Mouse (Mus musculus) embryo, embryonic 9.5 days (tissue): ENCODE data around the gene Snupn.
"Not testable (repeated sequence)": the region's sequence is repeated elsewhere in the genome, so short reads cannot be mapped to it uniquely, and the experiment has no call there.

Experiments used
- DNase-seq: peaks from one replicate; pipeline ENCODE4 v3.0.0-alpha.2; 2017; ENCODE audit errors: extremely low spot score

Gene Snupn

GRCm38 (mm10) chr9:56930556-56930955, 20.1 kb upstream of the Snupn start:
- DNase-seq: no peak

DNA sequence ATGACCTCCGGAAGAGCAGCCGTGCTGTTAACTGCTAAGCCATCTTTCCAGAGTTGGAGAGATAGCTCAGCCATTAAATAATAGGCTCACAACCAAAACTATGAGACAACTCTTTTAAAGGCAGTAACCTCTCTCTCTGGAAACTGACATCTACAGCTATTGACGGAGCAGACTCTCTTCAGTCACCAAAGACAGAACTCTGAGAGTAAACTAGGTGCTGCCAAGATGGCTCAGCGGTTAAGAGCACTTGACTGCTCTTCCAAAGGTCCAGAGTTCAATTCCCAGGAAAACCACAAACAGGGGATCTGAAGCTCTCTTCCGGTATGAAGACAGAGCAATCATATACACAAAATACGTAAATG, 13.8 kb upstream of the Snupn start:
- no peak for DNase-seq

DNA sequence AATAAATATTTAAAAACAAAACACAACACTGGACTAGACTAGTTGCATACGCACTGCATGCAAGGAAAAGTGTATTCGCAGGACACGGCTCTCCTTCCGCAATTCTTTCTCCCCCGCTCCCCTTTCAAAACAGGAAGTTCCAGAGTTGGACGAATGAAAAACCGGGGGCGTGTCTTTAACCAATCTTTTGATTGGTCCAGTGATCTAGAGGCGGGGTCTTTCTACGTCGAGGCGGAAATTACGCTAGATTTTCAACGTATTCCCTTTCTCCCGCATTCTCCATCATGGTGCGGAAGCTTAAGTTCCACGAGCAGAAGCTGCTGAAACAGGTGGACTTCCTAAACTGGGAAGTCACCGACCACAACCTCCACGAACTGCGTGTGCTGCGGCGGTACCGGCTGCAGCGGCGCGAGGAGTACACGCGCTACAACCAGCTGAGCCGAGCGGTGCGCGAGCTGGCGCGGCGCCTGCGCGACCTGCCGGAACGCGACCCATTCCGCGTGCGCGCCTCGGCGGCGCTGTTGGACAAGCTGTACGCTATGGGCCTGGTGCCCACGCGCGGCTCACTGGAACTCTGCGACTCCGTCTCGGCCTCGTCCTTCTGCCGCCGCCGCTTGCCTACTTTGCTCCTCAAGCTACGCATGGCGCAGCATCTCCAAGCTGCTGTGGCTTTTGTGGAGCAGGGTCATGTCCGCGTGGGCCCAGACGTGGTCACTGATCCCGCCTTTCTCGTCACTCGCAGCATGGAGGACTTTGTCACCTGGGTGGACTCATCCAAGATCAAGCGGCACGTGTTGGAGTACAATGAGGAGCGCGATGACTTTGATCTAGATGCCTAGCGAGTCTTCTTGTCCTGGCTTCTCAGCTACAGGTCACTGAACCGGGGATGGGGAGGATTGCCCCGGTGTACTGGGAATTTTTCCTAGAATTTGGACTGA, 13.2 kb upstream of the Snupn start, which contains the start of gene Imp3:
Gene Imp3 (plus strand): TSS at position 253 of the 938 bp plus-strand sequence.
- peak; percentile 90 for DNase-seq

- DNase-seq: no peak
Measured at GRCm38 (mm10) chr9:56938374-56938773, 12.3 kb upstream of the Snupn start.

- DNase-seq: peak; percentile 51
Measured at GRCm38 (mm10) chr9:56947481-56947880, 3.2 kb upstream of the Snupn start.

DNA sequence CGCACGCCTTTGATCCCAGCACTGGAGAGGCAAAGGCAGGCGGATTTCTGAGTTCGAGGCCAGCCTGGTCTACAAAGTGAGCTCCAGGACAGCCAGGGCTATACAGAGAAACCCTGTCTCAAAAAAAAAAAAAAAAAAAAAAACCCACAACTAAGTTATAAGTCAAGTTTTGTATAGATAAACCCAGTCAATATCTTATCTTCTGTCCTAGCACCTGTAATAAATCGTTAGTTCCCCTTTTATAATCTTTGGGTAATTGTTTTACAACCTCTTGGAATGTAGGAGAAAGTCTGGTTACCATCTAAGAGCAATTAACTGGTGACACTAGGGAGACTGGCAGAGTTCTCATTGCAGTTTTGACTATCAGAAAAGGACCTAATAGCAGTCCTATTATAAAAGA, 2.0 kb upstream of the Snupn start:
- not testable (repeated sequence) for DNase-seq

DNA sequence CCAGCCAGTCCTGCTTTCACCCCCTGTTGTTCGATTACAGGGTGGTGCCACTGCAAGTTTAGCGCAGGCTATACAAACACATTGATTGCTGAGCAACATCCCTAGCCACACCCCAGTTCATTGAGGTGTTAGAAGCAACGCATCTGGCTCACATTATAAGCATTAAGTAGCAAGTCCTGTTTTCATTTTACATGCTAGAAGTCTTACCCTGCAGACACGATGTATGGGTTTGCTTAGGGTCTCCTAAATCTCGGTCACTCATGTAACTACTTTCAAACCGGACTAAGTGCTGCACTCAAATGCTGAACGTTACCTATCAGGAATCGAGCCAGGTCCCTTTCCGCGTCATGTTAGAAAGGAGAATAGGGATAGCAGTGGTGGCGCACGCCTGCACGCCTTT, 911 bp upstream of the Snupn start:
- peak; percentile 26 for DNase-seq

- DNase-seq: no peak
Measured at GRCm38 (mm10) chr9:56953562-56953961, 2.9 kb downstream of the Snupn start.

- DNase-seq: no peak
Measured at GRCm38 (mm10) chr9:56956966-56957675, 6.4 kb downstream of the Snupn start.

DNA sequence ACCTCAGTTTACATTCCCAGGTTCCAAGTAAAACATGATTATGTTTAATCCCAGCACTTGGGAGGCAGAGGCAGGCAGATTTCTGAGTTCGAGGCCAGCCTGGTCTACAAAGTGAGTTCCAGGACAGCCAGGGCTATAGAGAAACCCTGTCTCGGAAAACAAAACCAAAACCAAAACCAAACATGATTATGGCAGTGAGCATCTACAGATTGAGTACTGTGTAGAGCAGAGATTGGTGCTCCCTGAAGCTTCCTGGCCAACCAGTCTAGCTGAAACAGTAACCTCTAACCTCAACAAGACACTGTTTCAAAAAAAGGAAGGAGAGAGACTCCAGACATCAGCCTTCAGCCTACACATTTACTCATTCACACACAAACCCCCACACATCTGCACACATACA, 8.0 kb downstream of the Snupn start:
- no peak for DNase-seq

DNA sequence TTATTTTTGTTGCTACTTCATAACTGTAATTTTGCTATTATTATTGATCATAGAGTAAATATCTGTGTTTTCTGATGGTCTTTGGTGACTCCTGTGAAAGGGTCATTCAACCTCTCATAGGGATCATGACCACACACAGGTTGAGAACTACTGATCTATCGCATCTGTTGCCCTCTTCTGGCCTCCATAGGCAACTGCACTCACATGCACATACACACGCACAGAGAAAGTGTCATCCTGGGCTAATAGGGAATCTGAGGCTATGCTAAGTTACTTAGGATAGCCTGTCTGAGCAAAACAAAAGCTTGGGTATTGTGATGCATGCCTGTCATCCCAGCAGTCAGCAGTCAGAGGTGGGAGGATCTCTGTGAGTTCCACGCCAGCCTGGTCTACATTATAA, 10.9 kb downstream of the Snupn start:
- no peak for DNase-seq

GRCm38 (mm10) chr9:56970158-56970557, 19.5 kb downstream of the Snupn start:
- no peak for DNase-seq

DNA sequence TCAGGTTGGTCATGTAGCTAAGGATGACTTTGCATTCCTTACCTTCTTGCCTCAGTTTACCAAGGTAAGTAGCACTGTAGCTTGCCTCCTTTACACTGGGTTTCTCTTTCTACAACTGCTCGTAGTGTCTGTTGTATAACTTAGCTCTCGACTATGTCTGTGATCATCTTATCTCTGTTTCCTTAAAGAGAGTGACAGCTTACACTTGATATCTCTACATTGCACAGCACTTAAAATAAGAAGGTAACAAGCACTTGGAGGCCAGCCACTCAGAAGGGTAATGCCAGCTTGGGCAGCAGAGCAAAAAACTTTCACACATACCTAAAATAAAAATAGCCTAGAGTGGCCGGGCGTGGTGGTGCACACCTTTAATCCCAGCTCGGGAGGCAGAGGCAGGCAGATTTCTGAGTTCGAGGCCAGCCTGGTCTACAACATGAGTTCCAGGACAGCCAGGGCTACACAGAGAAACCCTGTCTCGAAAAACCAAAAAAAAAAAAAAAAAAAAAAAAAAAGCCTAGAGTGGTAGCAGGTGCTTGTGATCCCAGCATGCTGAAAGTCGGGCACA, 23.4 kb downstream of the Snupn start:
- DNase-seq: no peak

DNA sequence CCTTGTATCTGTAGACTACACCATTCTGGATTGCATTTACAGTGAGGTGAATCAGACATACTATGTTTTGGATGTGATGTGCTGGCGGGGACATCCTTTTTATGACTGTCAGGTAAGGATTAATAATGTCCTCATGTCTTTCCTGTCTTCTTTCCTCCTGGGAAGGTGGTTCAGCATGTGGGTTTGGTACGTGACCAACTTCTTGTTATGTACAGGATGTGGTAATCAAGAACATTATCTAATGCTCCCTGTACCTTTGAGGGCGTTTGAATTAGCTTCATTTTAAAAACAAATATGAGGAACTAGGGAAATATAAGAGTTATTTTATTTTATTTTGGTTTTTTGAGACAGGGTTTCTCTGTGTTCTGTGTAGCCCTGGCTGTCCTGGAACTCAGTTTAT, 24.5 kb downstream of the Snupn start:
- DNase-seq: no peak

DNA sequence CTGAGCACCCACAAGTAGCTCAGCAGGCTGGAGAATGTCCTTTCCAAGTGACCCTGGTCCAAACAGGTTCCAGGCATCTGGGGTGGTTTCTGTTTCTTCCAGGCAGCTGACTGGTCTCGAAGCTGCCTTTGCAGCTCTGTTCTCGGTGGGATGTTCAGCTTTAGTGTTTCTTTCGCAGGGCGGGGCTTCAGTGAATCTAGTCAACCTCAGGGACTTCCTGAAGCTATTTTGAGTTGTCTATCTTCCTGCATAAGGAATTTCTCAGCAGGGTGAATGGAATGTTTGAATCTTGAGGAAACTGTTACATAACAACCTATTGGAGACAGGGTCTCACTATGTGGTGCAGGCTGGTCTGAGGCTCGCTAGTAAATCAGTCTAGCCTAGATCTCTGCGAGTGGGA, 29.5 kb downstream of the Snupn start:
- no peak for DNase-seq

GRCm38 (mm10) chr9:56981502-56981901, 30.8 kb downstream of the Snupn start:
- no peak for DNase-seq

DNA sequence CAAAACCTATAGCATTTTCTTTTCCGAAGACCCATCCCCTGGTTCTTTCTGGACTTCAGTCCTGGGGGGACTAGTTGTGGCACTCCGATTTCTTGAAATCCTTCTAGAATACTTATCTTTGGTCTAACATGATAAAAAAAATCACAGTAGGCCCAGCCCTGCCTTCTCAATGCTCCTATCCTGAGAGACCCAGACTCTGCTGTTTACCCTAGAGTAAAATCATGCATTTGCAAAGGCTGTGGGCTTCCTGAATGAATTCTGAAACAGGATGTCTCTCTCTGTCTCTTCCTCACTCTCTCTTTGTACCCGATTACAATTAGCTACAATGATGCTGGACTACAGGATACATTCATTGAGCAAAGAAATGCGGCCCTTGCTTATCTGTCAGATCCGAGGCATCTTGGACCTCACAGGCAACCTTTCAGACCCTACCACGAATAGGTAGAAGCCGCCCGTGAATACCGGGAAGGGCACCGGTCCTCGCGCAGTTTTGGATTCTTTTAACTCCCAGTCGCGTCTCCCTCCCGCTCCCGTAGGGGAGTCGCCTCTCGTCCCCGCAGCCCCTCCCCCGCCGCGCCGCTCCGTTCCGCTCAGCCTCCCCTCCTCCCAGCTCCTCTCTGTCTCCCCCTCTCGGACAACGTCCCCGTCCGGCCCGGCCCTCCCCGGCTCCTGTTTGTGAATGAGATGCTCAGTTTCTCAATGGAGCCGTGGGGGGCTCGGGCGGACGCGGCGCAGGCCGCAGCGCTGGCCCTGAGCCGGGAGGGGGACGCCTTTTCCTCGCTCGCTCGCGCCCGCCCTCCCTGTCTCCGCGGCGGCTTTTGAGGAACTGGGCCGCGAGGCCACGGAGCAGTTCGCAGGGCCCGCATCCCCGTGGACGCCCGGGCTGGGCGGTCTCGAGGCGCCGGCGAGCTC, 43.9 kb downstream of the Snupn start, which contains the start of gene Ptpn9:
Gene Ptpn9 (plus strand): TSS at position 638 of the 912 bp plus-strand sequence.
- DNase-seq: peak; percentile 97

GRCm38 (mm10) chr9:56995198-56996027, 44.7 kb downstream of the Snupn start:
- DNase-seq: peak; percentile 80

DNA sequence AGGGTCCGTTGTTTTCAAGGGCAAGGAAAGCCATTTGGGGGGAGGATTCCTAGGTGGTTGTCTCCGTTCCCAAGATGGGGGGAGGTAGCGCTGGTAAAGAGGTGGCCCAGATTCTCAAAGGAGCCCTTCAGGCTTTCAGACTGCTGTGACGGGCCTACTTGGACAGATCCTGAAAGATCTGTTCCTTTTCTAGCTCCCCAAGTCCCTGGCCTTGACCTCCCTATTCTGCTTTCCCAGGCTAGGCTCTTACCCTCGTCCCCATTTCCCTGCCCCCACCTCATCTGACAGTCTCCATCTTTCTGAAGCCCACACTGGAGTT, 45.3 kb downstream of the Snupn start:
- DNase-seq: peak; percentile 46

- DNase-seq: not testable (repeated sequence)
Measured at GRCm38 (mm10) chr9:56997206-56997605, 46.5 kb downstream of the Snupn start.

- no peak for DNase-seq
Measured at GRCm38 (mm10) chr9:57003011-57003410, 52.3 kb downstream of the Snupn start.
